Mouse (Mus musculus) erythroid progenitor cell, adult 5-6 weeks (primary cell): Measurements from ENCODE around the gene Syf2. TPM values are rescaled to one million over a fixed set of nuclear protein-coding genes. Genes with fewer than 3 reads are reported as not detected.
"Not testable (repeated sequence)": the region's sequence is repeated elsewhere in the genome, so short reads cannot be mapped to it uniquely, and the experiment has no call there.

Source experiments
- ATAC-seq: replicated peaks from 2 replicates; pipeline ENCODE4 v1.8.0; 2016; ENCODE audit warnings: moderate number of reproducible peaks, mild to moderate bottlenecking, moderate TSS enrichment, inconsistent platforms; ENCODE audit not compliant: poor library complexity, low FRiP score, severe bottlenecking
- total RNA-seq, 2 experiments: library from RNA; stranded (forward) in 1 of 2; stranded (reverse) in 1 of 2; fragments of 150-400 nt in 1 of 2; fragments of 186-747, 209-891 nt in 1 of 2; gene quantifications; 2 replicates each; pipeline versions ENCODE4 v1.2.3 to v1.2.4; 2015 to 2017; ENCODE audit warnings: low replicate concordance in 2 of 2

Syf2 gene
- total RNA-seq (2015; ENCODE audit: low replicate concordance) = 66.7 and 95.9 TPM in 2 replicates
- 180 and 263 TPM in 2 replicates for total RNA-seq (2017; ENCODE audit: low replicate concordance)

GRCm38 (mm10) chr4:134930684-134931481, at the start of gene Syf2:
Syf2 (plus strand) TSS chr4:134930898.
- peak; percentile 89 for ATAC-seq

GRCm38 (mm10) chr4:134883266-134883665, 47.4 kb upstream of the Syf2 start:
- peak; percentile 69 for ATAC-seq

GRCm38 (mm10) chr4:134883808-134884207, 46.9 kb upstream of the Syf2 start:
- ATAC-seq = no peak

DNA sequence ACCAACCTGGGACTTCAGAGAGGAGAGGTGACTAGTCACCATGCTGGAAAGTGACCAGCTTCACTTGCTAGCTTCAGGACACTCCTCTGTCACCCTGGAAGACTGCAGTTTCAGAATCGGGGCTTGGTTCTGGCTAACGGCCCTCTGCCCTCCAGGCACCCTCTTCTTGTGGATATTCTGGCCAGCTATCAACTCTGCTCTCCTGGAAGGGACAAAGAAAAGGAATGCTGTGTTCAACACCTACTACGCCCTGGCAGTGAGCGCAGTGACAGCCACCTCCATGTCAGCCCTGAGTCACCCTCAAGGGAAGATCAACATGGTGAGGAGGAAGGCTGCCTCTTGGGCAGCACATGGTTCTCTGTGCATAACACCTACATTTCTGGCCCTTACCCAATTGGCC, 46.3 kb upstream of the Syf2 start:
- no peak for ATAC-seq

DNA sequence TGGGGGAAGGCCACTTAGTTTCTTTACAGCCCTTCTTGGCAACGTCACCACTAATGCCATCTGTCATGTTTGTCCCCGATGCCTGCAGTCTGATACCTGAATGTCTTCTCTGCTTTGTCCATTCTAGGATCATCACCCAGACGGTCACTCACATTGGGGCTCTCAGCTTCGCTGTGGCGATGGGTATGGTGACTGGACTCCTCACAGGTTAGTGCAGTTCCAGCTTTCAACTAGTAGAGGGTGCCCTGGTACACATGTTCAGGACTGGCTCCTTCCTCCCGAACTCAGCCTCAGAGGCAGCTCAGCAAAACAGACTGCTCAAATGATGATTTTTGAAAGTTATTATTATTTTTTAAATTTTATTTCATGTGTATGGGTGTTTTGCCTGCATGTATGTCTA, 38.6 kb upstream of the Syf2 start:
- ATAC-seq = no peak

DNA sequence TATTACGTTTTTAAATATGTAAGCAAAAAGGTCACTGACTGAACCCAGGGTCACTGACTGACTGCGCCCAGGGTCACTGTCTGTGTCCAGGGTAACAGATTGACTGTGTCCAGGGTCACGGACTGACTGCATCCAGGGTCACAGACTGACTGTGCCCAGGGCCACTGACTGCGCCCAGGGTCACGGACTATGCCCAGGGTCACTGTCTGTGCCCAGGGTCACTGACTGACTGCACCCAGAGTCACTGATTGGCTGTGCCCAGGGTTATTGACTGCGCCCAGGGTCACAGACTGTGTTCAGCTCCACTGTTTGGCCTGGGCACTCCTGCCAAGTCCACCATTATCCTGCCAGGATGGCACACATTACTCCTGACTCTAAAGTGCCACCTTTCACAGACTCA, 33.4 kb upstream of the Syf2 start:
- peak; percentile 23; the same call in 1 of the 2 replicates for ATAC-seq

DNA sequence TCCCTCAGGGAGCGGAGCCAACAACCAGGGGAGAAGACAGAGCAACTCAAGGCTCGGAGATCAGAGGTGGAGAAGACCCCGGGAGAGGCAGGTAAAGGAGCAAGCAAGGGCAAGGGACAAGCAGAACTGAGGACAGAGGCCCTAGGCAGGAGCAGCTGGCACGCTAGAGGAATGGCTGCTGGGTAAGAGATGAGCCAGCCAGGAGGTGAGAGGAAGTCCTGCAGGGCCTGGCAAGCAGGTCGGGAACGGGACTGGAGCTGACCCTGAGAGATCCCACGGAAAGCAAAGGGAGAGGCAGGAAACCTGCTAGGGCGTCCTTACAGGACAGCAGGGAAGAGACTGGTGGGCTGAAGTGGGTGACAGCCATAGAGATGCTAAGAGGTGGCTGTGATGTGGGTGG, 29.6 kb upstream of the Syf2 start:
- ATAC-seq = no peak

DNA sequence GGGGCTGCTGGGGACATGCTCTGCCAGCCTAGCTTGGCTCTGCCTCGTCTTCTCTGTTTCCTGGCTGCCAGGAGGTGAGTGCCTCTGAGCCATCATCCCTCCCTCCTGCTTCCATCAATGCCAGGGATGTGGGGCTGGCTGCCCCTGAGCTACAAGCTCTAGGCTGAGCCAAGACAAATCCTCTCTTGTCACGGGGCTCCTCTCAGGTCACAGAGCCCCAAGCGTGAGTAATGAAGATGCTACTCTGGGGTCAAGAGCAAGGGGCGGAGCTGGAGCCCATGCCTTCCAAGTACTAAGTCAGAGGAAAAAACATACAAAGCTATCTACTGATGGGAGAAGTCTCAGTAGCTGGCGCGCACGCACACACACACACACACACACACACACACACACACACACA, 27.7 kb upstream of the Syf2 start:
- no peak for ATAC-seq

GRCm38 (mm10) chr4:134911406-134911805, 19.3 kb upstream of the Syf2 start:
- not testable (repeated sequence) for ATAC-seq

GRCm38 (mm10) chr4:134913413-134913812, 17.3 kb upstream of the Syf2 start:
- ATAC-seq = peak; percentile 51

DNA sequence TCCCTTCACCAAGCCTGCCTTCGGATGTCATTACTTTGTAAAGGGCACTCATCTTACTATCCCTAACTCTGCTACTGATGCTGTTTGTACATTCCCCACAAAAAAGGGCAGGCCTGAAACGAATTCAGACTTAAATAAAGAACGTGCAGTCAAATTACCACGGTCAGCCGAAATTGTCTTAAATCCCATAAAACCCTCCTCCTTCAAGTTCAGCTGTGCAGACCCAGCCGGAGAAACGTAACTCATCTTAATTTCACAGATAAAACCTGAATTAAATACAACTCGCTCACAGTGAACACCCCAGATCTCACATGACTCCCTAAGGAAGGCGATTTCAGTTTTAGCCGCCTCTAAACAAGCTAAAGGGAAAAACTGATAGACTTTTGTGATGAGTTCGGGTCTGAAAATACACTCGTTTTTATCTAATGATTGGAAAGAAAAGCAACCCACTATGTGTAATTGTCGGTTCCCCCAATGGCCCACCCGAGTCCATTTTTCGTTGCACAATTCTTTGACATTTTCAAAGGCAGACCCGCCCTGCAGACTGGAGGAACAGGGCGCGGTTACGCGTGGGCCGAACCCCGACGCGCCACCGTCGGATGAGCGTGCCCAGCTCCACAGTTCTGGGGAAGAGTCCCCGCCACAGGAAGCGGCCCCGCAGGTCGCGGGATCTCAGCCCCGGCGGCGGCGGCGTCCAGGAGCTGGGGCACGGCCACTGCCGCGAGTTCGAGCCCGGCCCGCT, 16.4 kb upstream of the Syf2 start:
- ATAC-seq = peak; percentile 64

DNA sequence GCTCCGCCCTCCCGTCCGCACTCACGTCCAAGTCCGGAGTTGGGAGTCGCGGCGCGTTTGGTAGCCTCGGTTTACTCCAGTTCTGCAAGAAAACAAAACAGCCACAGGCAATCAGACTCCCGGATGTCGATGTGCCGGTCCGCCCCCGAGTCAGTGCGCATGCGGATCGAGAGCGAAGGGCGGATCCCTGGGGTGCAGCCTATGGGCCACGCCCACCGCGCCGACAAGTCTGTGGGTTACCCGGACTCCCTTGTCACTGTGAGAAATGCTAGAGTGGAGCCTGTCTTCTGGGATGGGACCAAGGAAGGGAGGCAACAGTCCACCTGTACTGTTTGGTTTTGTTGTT, 15.9 kb upstream of the Syf2 start, which contains the start of gene Tmem50a:
TSS of gene Tmem50a (minus strand) at position 161 of the 346 bp plus-strand sequence.
- ATAC-seq = peak; percentile 89

- ATAC-seq = peak; percentile 7
These were observed 15.3 kb upstream of the Syf2 start for GRCm38 (mm10) chr4:134915223-134916050.

DNA sequence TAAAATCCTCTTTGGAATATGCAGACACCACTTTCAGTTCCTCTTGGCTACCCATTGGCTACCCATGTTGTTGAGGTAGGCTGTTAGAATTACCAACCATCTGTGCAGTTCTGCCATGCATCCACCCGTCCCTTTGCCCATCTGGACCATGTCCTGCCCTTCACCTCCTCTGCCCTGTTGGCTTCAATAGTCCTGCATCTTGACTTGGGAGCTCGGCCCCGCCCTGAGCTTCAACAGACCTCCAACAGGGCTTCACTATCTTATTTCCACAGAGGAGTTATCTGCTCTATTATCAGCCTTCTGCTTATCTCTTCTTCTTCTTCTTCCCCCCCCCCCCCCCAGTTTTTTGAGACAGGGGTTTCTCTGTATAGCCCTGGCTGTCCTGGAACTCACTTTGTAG, 13.5 kb upstream of the Syf2 start:
- 0 out of 2 replicates have a peak, but pooled peaks have one; percentile 27 for ATAC-seq

- ATAC-seq = no peak
These were observed 12.3 kb upstream of the Syf2 start for GRCm38 (mm10) chr4:134918381-134918780.

- peak; percentile 40; the same call in 1 of the 2 replicates for ATAC-seq
These were observed 10.8 kb upstream of the Syf2 start for GRCm38 (mm10) chr4:134919733-134920540.

DNA sequence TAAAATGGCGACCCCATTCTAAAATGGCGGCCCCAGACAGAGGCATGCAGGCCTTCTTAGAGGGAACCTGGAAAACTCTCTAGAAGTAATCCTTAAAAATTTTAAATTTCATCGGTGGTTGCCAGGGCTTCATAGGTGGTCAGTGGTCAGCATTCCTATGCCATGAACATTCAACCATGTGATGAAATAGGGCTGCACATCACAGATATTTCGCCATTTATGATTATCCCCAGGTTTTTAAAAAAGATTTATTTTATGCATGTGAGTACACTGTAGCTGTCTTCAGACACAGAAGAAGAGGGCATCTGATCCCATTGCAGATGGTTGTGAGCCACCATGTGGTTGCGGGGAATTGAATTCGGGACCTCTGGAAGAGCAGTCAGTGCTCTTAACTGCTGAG, 10.1 kb upstream of the Syf2 start:
- no peak for ATAC-seq

GRCm38 (mm10) chr4:134921703-134922102, 9.0 kb upstream of the Syf2 start:
- ATAC-seq = no peak
